Mouse (Mus musculus) forebrain, embryonic 12.5 days (tissue): ENCODE results near the gene Fam151a. TPM values are rescaled to one million over a fixed set of nuclear protein-coding genes. Genes with fewer than 3 reads are reported as not detected.
"Not testable (repeated sequence)": the region's sequence is repeated elsewhere in the genome, so short reads cannot be mapped to it uniquely, and the experiment has no call there.

ENCODE experiments used
- ATAC-seq: fragments of 200-750 bp; cut with Nextera tagmentation; 2 replicates; pipeline ENCODE4 v1.8.0; 2017; ENCODE audit warnings: moderate TSS enrichment; ENCODE audit not compliant: low FRiP score
- H3K27ac ChIP-seq: fragments of 300-500 bp; sonication (generic); 2 replicates; pipeline ENCODE4 v1.5.1; 2016; ENCODE audit warnings: mild to moderate bottlenecking
- H3K27me3 ChIP-seq: fragments of 300-500 bp; sonication (generic); 2 replicates; pipeline ENCODE4 v1.6.1; 2016; ENCODE audit warnings: mild to moderate bottlenecking
- H3K36me3 ChIP-seq: fragments of 300-500 bp; sonication (generic); replicated peaks from 2 replicates; pipeline ENCODE4 v1.6.1; 2016; ENCODE audit warnings: mild to moderate bottlenecking
- H3K4me1 ChIP-seq: fragments of 300-500 bp; sonication (generic); 2 replicates; pipeline ENCODE4 v1.6.1; 2016
- H3K4me2 ChIP-seq: fragments of 300-500 bp; sonication (generic); 2 replicates; pipeline ENCODE4 v1.6.1; 2016; ENCODE audit warnings: mild to moderate bottlenecking, moderate library complexity
- H3K4me3 ChIP-seq: fragments of 300-500 bp; sonication (generic); replicated peaks from 2 replicates; pipeline ENCODE4 v1.5.1; 2016; ENCODE audit warnings: mild to moderate bottlenecking
- H3K9ac ChIP-seq: fragments of 300-500 bp; sonication (generic); 2 replicates; pipeline ENCODE4 v1.6.1; 2016; ENCODE audit warnings: mild to moderate bottlenecking
- H3K9me3 ChIP-seq: fragments of 300-500 bp; sonication (generic); 2 replicates; pipeline ENCODE4 v1.6.1; 2016
- WGBS: fragments of 180-500 bp; shearing (Covaris S2); methylation state at CpG from one replicate; pipeline ENCODE4 v1.1.7; 2016; 5-methylcytosine and 5-hydroxymethylcytosine counted together
- polyA plus RNA-seq: library from polyadenylated mRNA; unstranded; fragments of >200 nt; fragmentation: Nextera tagmentation; extraction: Ambion mirVana; gene quantifications from 2 replicates; pipeline ENCODE4 v1.2.1, GENCODE M21; 2016

The Fam151a gene
- polyA plus RNA-seq, 1 experiment from 2014 or later: not detected

DNA sequence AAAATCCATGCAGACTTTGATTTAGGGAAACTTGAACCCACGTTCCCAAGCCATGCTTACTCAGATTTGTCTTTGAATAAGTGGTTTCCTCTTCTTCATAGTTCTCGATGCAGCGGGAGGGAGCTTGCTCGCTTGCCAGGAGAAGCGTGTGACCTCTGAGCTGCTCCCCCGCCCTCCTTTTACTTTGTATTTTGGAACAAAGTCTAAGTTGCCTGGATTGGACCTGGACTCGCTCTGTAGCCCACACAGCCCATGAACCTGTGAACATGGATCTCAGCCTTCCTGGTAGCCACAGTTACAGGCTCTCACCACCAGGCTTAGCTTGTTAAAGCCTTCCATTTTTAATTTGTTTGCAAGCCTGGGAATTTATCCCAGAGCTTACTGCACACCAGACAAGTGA is 2.9 kb upstream of the Fam151a start, which contains the start of gene Mroh7:
Gene Mroh7 (minus strand): TSS at position 112 of the 400 bp plus-strand sequence.
- Histone ChIP-seq H3K4me1 (no peaks in the 10 kb centered on the region), H3K9ac (no peak within 1 kb of the TSS), H3K36me3 (no peaks in the 10 kb centered on the region), H3K4me3 (no peak within 1 kb of the TSS), H3K27ac (no peak within 1 kb of the TSS), H3K27me3 (no peaks in the 10 kb centered on the region), H3K4me2 (no peak within 1 kb of the TSS), H3K9me3 (no peaks in the 10 kb centered on the region)
- ATAC-seq: no peak
- 81% methylated on average over 7 of the region's 7 CpGs for WGBS

DNA sequence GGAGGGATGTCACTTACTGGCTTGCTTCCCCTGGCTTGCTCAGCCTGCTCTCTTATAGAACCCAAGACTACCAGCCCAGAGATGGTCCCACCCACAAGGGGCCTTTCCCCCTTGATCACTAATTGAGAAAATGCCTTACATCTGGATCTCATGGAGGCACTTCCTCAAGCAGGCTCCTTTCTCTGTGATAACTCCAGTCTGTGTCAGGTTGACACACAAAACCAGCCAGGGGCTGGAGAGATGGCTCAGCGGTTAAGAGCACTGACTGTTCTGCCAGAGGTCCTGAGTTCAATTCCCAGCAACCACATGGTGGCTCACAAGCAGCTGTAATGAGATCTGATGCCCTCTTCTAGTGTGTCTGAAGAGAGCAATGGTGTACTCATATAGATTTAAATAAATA is 3.2 kb downstream of the Fam151a start:
- H3K4me3 ChIP-seq, H3K4me1 ChIP-seq, H3K27me3 ChIP-seq, H3K4me2 ChIP-seq, H3K9ac ChIP-seq, H3K27ac ChIP-seq, H3K36me3 ChIP-seq, ATAC-seq, H3K9me3 ChIP-seq: not testable (repeated sequence)
- WGBS: 87% methylated on average over 1 of the region's 1 CpGs

DNA sequence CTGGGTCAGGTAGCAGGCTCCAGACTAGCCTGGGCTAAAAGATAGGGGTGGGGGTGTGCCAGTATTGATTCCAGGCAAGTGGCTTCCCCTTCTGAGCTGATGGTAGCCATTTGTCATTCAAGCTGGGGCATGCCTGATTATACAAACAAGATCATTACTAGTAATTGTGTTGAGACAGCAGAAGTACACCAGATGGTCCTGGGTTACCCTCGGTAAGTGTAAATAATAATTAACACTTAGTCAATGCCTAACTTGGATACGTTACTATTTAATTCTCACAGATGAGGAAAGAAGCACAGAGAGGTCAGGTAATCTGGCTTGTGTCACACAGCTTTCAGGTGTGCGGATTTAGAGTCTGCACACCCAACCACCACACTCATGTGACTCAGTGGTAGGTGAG is 4.2 kb downstream of the Fam151a start:
- H3K4me3 ChIP-seq: no peak overlapping the region
- no peaks in the 10 kb centered on the region for H3K36me3 ChIP-seq
- H3K9me3 ChIP-seq: no peaks in the 10 kb centered on the region
- 68% methylated on average over 3 of the region's 3 CpGs for WGBS
- H3K4me2 ChIP-seq: no peak overlapping the region
- H3K27me3 ChIP-seq: 0 out of 2 replicates have a peak, but pooled peaks cover 3% of the 10 kb centered on the region
- H3K27ac ChIP-seq: no peak overlapping the region
- no peak for ATAC-seq
- H3K4me1 ChIP-seq: no peaks in the 10 kb centered on the region
- H3K9ac ChIP-seq: no peak overlapping the region

DNA sequence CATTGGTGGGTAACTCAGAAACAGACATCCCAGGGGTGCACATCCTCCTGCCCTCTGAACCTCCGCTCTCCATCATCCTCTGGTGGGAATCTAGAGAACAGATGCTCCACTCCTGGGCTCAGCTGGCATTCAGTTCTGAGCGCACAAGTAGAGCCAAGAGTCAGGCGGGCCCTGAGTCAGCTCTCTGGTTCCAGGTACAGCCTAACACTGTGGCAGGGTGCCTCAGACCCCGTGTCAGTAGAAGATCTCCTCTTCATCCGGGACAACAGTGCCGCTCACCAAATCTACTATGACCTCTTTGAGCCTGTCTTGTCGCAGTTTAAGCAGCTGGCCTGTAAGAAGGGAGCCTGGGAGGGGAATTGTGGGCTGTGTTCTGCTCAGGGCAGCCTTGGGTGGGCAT is 12.2 kb downstream of the Fam151a start:
- 85% methylated on average over 7 of the region's 7 CpGs for WGBS
- no peaks in the 10 kb centered on the region for H3K9me3 ChIP-seq
- H3K4me3 ChIP-seq: no peak overlapping the region
- no peak for ATAC-seq
- no peak overlapping the region for H3K9ac ChIP-seq
- no peaks in the 10 kb centered on the region for H3K36me3 ChIP-seq
- H3K27ac ChIP-seq: no peak overlapping the region
- H3K4me2 ChIP-seq: no peak overlapping the region
- H3K4me1 ChIP-seq: peaks cover 18% of the 10 kb centered on the region
- 0 out of 2 replicates have a peak, but pooled peaks cover 4% of the 10 kb centered on the region for H3K27me3 ChIP-seq

DNA sequence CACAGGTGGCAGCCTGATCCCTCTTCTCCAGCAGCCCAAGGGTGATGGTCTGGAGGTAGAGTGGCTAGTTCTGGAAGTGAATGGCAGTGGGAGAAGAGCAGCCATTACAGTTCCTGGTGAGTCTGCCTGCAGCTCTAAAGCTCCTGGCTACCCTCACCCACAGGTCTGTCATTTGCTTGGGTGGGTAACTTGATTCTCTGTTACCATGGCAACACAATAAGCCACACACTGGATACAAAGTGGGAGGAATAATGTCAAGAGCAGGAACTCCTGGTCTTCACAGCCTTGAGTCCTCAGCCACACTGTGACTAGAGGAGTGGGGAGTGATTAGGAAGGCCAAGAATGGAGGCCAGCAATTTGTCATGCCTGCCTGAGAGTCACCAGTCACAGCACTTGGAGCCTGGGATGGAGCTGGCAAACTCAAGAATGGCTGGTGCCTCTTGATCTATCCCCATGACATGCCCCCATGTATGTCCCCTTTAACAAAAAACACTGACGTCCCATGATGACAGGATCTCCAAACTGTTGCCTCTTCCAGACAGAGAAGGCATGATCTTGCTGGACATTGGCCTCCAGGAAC is 13.4 kb downstream of the Fam151a start:
- H3K27ac ChIP-seq: no peak overlapping the region
- ATAC-seq: peak; percentile 22; the same call in 1 of the 2 replicates
- H3K4me1 ChIP-seq: peaks cover 18% of the 10 kb centered on the region
- no peaks in the 10 kb centered on the region for H3K9me3 ChIP-seq
- no peak overlapping the region for H3K4me2 ChIP-seq
- H3K36me3 ChIP-seq: no peaks in the 10 kb centered on the region
- 0 out of 2 replicates have a peak, but pooled peaks cover 4% of the 10 kb centered on the region for H3K27me3 ChIP-seq
- no peak overlapping the region for H3K9ac ChIP-seq
- 81% methylated on average over 1 of the region's 1 CpGs for WGBS
- no peak overlapping the region for H3K4me3 ChIP-seq

DNA sequence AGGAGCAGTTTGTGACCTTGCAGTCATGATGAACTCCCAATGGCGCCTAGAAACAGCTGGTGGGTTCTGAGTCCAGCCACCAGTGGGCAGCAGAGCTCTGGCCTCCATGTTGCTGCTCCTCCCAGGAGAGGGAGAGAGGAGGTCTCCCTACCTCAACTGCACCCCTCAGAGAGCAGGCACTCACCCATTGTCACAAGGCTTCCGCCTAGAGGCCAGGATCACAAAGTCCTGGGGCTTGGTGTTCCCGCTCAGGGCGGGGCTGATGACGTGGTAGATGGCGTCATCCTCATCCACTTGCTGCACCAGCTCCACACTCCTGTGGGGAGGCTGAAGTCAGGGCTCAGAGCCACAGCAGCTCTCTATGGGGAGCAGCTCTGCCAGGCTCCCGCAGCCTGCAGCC is 16.0 kb downstream of the Fam151a start:
- no peak overlapping the region for H3K9ac ChIP-seq

DNA sequence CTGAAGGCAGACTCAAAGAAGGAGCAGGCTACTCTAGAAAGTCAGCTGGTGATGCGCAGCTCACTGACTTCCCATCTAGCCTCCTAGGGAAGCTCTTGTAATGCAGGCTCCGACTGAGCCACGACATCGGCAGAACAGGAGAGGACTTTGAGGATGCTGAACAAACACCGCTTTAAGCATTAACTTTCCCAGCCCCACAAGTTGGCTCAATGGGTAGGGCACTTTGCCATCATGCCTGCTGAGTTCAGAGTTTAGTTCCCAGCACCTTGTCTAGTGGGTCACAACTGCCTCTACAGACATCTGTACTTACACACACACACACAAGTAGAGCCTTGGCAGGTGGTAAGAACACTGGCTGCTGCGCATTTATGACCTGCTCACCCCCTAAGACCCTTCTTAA is 18.0 kb downstream of the Fam151a start:
- WGBS: 93% methylated on average over 6 of the region's 6 CpGs
- Histone ChIP-seq H3K27me3 (no peaks in the 10 kb centered on the region), H3K9me3 (no peaks in the 10 kb centered on the region), H3K36me3 (no peaks in the 10 kb centered on the region), H3K27ac (no peak overlapping the region), H3K4me2 (no peak overlapping the region), H3K4me1 (peaks cover 18% of the 10 kb centered on the region), H3K9ac (no peak overlapping the region), H3K4me3 (no peak overlapping the region)
- ATAC-seq: no peak

More for the DNA sequence above, 16.0 kb downstream of the Fam151a start:
- WGBS: 2% methylated on average over 7 of the region's 7 CpGs
- H3K27ac ChIP-seq: no peak overlapping the region
- H3K4me3 ChIP-seq: peak overlapping the region; percentile 18; the same call in 1 of the 2 replicates
- H3K9me3 ChIP-seq: no peaks in the 10 kb centered on the region
- H3K4me1 ChIP-seq: peaks cover 18% of the 10 kb centered on the region
- no peaks in the 10 kb centered on the region for H3K27me3 ChIP-seq
- H3K36me3 ChIP-seq: no peaks in the 10 kb centered on the region
- H3K4me2 ChIP-seq: peak overlapping the region; percentile 26
- peak; percentile 91 for ATAC-seq

DNA sequence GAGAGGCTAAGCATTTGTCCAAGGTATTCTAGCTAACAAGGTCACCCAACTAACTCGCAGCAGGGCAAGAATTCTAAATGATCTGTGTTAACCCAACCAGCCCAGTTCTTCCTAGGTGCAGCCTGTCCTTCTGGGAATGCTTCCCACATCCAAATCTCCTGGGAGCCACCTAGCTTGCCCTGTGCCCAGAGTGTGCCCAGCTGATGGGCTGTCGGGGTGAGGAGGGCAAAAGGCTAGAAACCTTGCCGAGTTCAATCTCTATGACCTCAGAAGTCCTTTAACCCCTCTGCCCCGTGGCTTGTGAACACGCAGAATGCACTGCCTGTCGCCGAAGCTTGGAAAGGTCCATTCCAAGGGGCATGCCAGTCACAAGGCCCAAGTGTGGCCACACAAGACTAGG is 30.5 kb downstream of the Fam151a start:
- peaks cover 10% of the 10 kb centered on the region for H3K4me1 ChIP-seq
- no peak overlapping the region for H3K9ac ChIP-seq
- ATAC-seq: no peak
- H3K4me2 ChIP-seq: no peak overlapping the region
- 69% methylated on average over 7 of the region's 7 CpGs for WGBS
- no peak overlapping the region for H3K4me3 ChIP-seq
- 0 out of 2 replicates have a peak, but pooled peaks cover 3% of the 10 kb centered on the region for H3K27me3 ChIP-seq
- H3K27ac ChIP-seq: no peak overlapping the region
- H3K9me3 ChIP-seq: no peaks in the 10 kb centered on the region
- no peaks in the 10 kb centered on the region for H3K36me3 ChIP-seq

DNA sequence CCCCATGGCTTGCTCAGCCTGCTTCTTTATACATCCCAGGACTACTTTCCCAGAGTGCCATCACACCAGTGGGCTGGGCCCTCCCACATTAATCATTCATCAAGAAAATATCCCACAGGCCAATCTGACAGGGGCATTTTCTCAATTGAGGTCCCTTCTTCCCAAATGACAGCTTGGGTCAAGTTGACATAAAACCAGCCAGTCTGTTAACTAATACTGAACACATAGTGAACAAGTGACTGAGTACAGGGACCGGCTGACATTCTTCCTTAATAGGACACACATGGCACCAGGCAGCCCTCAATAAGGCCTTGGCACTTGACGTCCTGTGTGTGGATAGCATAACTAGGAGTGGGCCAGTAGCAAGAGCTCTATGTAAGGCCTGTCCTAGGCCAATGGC is 35.6 kb downstream of the Fam151a start:
- ATAC-seq: no peak
- Histone ChIP-seq H3K4me3 (no peak overlapping the region), H3K4me1 (no peaks in the 10 kb centered on the region), H3K4me2 (no peak overlapping the region), H3K27ac (no peak overlapping the region), H3K9ac (no peak overlapping the region), H3K36me3 (no peaks in the 10 kb centered on the region), H3K9me3 (no peaks in the 10 kb centered on the region), H3K27me3 (no peaks in the 10 kb centered on the region)
- 67% methylated on average over 2 of the region's 2 CpGs for WGBS

DNA sequence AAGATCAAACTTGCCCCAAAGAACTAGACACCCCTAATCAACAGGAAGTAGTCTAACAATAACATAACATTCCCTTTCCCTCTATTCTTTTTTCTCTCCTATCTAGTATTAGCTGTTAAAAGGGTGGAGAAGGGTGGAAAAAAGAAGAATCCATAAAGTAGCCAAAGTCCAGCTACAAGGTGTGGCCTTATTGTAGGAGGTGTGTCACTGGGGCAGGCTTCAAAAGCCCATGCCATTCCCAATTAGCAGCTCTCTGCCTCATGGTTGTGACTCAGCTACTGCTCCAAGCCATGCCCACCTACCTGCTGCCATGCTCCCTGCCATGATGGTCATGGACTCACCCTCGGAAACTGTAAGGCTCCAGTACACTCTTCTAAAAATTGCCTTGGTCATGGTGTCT is 38.9 kb downstream of the Fam151a start:
- H3K4me1 ChIP-seq: peaks cover 15% of the 10 kb centered on the region
- H3K36me3 ChIP-seq: no peaks in the 10 kb centered on the region
- WGBS: 94% methylated on average over 1 of the region's 1 CpGs
- H3K9ac ChIP-seq: no peak overlapping the region
- H3K4me3 ChIP-seq: no peak overlapping the region
- no peak for ATAC-seq
- H3K27ac ChIP-seq: no peak overlapping the region
- H3K4me2 ChIP-seq: no peak overlapping the region
- no peaks in the 10 kb centered on the region for H3K9me3 ChIP-seq
- no peaks in the 10 kb centered on the region; the same call in 1 of the 2 replicates for H3K27me3 ChIP-seq

DNA sequence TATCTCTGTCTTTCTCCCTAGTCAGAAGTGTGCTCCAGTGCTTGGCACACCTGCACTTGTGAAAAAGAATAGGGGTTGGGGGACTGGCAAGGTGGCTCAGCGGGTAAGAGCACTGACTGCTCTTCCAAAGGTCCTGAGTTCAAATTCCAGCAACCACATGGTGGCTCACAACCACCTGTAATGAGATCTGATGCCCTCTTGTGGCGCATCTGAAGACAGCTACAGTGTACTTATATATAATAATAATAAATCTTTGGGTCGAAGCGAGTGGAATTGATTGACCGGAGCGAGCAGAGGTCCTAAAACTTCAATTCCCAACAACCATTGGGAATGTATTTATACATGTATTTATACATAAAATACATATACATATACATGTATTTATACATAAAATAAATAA is 42.1 kb downstream of the Fam151a start:
- H3K36me3 ChIP-seq, H3K9ac ChIP-seq, H3K27me3 ChIP-seq, ATAC-seq, H3K27ac ChIP-seq, H3K4me3 ChIP-seq, H3K9me3 ChIP-seq, H3K4me2 ChIP-seq: not testable (repeated sequence)
- H3K4me1 ChIP-seq: peaks cover 47% of the 10 kb centered on the region
- 88% methylated on average over 6 of the region's 6 CpGs for WGBS

DNA sequence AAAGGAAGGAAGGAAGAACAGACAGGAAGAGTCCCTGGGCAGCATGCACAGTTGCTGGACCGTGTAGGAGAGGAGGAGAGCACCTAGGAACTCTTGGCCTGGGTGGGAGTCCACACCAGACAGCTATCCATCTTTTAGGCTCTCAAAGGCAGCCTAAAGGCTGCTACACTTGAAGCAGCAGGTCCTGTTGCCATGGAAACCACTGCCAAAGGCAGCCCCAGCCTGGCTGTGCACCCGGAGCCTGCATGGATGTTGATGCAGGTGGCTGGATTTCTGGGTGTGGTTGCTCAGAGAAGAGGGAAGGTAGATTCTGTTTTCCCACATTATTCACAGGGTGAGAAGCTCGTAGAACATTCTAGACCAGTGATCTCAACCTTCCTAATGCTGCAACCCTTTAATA is 43.3 kb downstream of the Fam151a start:
- peaks cover 55% of the 10 kb centered on the region for H3K4me1 ChIP-seq
- ATAC-seq: 0 out of 2 replicates have a peak, but pooled peaks have one; percentile 60
- no peak overlapping the region for H3K4me2 ChIP-seq
- no peak overlapping the region for H3K9ac ChIP-seq
- WGBS: 33% methylated on average over 3 of the region's 3 CpGs
- H3K4me3 ChIP-seq: no peak overlapping the region
- no peaks in the 10 kb centered on the region for H3K36me3 ChIP-seq
- no peaks in the 10 kb centered on the region for H3K9me3 ChIP-seq
- H3K27me3 ChIP-seq: peaks cover 4% of the 10 kb centered on the region; the same call in 1 of the 2 replicates
- no peak overlapping the region for H3K27ac ChIP-seq

DNA sequence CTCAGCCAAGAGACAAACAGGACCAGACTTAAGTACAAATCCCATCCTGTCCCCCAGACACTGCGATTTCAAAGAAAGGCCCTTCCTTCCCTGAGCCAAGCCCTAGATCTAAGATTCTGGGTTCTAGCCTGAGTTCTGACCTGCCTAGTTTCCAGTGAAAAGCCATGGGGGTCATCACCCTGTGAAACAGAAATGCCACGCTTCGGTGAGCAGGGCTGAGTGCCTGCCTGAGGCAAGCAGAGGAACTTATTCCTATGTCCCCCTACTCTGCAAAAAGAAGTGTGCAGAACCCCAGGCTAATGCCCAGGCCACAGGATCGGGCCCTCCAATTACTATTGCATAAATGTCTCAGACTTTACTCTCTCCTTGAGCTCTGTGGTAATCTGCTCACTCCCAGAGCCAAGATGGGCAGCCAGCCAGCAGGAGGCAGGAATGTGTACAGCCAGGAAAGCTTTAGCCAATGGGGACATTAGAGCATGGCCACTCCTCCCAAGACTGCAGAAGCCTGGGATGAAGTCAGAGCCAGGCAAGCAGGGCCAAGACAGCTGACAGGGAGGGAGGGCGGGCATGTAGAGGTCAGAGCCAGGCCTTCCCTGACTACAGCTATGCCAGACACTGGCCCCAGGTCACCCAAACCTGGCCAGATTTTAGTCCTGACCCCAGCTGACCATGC is 44.6 kb downstream of the Fam151a start:
- peaks cover 55% of the 10 kb centered on the region for H3K4me1 ChIP-seq
- ATAC-seq: peak; percentile 67; the same call in 1 of the 2 replicates
- 43% methylated on average over 5 of the region's 5 CpGs for WGBS
- H3K27me3 ChIP-seq: peaks cover 4% of the 10 kb centered on the region; the same call in 1 of the 2 replicates
- H3K4me3 ChIP-seq: no peak overlapping the region
- 0 out of 2 replicates have a peak overlapping the region, but pooled peaks have one; percentile 6 for H3K27ac ChIP-seq
- H3K4me2 ChIP-seq: no peak overlapping the region; the same call in 1 of the 2 replicates
- H3K9ac ChIP-seq: no peak overlapping the region
- no peaks in the 10 kb centered on the region for H3K36me3 ChIP-seq
- no peaks in the 10 kb centered on the region for H3K9me3 ChIP-seq
